Mouse (Mus musculus): ENCODE results near the gene Senp1.

DNA sequence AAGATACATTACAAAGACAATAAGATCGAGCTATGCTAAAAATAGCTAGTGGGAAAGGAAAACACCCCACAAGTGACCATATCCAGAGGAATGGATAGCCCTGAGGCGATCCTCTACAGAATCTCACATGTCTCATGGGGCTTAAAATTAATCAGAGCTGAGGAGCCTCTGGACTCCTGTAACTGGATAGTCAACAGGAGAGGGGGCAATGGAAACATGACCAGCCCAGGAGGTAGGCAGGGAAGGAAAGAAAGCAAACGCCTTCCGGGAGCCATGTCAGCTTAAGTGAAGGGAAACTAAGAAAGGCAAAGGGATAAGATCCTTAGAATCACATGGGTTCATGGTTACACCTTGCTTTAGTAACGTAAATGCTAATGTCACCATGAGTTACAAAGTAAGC is 47.3 kb upstream of the Senp1 start:
- TF ChIP-seq POLR2A (IDR thresholded peaks at IDR 0.05; ENCODE audit: low read depth, low read length) (no peak), CTCF (IDR thresholded peaks at IDR 0.05; ENCODE audit: borderline replicate concordance, insufficient read depth, low read length) (no peak)
